Mouse (Mus musculus): Measurements from ENCODE around the gene Sept10.
A peak's percentile ranks its signal among the peaks of the same experiment; 100 is the strongest.
"Not testable (repeated sequence)": the region's sequence is repeated elsewhere in the genome, so short reads cannot be mapped to it uniquely, and the experiment has no call there.

Sept10 gene

DNA sequence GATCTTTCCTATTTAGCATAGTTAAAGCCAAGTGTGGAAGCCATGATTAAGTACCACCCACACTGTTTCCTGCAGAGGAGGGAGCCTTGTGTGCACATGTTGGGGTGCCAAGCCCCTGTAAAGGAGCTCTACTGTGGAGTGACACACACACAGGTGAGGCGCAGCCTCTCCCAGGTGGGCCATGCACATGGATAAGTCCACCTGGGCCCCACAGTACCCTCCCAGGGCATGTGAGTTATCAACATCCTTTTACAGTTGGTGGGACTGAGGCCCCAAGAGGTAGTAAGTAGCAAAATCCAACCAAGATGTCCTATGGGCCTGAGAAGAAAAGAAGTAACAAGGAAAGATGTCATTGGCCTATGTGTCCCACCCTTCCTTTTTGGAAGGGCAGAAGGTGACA, 102.6 kb downstream of the Sept10 start:
- DNase-seq, result no peak

DNA sequence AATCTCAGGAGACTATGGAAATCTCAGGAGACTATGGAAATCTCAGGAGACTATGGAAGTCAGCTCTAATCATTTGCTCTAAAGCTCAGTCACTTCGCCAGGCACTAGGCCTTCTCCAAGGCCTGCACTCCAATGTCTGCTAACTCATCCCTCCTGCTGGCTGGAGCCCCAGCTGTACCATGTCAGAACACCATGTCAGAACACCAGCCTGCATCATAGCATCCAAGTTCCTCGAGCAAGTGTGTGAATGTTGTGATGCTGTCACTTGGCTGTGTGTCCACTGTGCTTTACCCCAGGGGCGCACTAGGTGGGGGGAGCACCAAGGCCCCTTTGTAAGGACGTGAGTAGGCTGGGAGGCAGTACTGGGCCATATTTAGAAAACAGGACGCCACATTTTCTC, 104.1 kb downstream of the Sept10 start:
- no peak for DNase-seq

DNA sequence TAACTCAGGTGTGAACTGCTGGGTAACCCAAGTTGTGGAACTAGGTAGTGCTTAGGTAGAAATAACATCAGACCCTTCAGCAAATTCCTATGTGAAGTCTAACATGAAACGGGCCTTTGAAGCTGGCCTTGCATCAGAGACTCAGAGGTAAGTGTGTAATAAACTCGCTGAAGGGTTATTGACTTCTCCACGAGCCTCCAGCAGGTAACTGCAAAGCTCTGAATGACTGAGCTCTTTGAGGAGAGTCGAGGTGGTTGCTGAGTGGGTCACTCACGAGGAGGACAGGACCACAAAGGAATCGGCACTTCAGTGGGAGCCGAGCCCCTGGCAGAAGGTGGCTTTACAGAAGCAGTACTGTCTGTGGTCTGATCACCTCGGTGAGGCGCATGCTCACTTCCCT, 105.3 kb downstream of the Sept10 start:
- no peak for DNase-seq

DNA sequence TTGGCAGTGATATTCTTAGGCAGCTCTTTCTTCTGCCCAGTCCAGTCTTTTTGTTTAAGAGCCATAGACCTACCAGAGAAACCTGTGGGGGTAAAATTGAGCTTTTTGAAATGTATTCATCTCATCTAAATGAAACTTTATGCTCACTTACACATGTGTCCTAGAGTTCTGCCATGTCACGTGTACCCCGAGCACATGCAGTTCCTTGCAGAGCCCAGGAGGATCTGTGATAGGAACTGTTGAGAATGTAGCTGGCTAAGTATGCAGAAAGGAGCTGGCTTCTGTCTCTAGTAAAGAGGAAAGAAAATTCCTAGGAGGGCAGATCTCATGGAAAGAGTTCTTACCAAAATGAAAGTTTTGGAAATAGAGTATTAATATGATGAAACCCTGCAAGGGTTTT, 106.0 kb downstream of the Sept10 start:
- no peak for DNase-seq

DNA sequence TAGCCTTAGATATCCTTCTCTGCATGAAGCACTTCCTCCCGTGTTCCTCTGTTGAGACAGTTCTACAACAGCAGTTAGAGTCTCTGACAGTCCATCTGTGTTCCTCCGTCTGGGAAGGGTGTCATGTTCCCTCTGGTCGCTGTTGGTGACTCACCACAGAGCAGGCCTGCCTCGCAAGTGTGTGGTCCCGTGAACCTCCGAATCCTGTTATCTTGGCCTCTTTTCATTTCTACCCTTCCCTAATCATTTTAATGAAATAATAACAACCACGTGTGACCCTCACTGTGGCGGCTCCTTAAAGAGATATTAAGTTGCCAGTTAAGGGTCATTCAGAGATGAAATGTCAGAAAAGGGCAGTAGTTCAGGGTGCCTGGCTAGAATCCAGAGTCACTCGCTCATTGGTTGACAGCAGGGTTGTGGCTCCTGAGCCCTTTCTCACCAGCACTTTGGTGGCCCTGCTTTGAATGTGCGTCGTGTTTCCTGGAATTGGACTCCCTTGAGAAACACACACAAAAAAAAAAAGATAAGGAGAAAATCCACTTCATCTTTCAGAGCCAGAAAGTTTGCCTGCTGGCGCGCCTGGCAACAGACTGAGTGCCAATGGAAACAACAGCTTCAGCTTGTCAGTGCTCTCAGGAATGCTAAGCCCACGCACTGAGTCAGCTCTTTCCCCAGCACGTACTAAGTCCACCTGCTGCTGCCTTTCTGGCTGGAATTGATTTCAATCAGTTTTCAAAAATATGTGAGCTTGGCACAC, 106.9 kb downstream of the Sept10 start:
- DNase-seq, result no peak

DNA sequence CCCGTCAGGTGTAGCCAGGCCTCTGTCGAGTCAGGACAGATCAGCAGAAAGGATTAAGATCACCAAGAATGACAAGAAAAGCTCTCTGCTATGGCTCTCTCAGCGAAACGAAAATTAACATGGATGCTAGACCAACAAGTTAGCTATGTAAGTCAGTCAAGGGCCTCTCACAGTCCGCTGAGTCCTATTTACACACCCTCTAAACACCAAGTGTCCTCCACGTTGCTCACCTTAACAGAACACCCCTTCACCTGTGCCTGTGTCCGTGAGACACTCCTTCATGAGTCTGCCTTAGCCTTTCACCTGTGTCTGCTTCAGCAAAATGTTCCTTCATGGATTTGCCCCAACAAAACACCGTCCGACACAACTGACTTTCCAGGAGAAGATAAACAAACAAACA, 108.3 kb downstream of the Sept10 start:
- DNase-seq, result no peak

DNA sequence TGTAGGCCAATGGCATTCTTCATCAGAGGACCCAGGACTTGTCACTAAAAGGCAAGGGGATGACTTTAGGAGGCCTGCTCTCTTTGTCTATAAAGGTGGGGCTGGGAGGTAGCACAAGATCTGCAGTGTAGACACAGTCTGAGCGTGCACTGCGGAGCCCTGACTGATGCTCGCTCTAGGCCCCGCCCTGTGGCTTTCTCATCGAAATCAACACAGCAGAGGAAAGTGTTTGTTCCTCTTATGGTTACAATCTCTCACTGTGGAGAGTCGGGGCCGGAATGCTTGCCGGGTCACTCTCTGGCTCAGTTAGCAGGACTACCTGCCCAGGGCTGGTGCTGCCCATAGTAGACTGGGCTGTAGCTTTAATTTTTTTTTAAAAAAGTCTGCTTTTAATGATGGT, 108.9 kb downstream of the Sept10 start:
- DNase-seq, result no peak

DNA sequence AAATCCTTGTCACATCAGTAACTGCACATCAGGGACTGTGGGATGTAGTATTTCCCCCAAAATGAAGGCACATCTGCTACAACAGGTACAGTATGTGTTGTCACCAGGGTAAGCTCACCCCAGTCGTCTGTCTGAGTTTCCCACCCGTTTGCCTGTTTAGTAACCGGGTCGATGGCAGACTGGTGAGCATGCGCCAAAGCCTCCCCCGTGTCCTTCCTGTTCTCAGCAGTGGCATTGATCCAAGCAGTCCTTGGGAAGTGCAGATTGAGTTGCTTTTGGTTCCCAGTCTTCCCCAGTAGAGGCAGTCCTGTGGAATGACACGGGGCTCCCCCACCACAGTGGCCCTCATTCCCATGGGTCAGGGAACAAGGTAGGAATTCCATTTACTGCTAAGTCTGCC, 111.3 kb downstream of the Sept10 start:
- no peak for DNase-seq

DNA sequence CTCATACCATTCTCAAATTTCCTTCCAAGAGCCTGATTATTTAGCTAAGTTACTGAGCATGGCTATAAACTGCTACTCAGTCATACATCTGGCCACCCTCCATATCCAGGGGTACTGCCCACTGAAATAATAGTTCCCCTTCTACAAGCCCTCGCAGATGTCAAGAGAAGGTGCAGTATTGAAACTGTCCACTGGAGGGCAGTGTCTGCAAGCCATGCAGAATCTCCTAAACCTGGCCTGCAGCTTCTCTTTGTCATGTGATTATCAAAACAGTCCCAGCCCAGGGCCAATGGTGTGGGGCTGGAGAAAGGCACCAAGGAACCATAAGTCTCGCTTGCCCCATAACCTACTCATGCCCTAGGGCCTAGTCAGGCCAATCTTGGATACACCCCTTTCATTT, 112.6 kb downstream of the Sept10 start:
- DNase-seq, result peak; percentile 83 to 91

DNA sequence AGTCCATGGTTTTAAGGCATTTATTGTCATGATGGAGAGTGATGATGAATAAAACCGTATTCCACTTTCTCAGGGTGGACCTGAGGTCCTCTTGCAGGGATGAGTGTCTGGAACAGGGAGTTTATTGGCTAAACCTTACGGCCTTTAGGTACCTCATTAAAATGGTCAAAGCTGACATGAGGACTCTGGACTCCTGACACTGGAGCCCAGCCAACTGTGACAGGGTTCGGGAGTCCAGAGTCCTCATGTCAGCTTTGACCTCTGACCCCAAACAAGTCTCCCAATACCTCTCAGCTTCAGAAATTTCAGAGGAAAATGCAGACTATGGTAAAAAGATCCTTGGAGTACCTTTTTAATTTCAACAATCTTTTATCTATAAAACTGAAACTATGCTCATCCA, 115.0 kb downstream of the Sept10 start:
- DNase-seq, result no peak

DNA sequence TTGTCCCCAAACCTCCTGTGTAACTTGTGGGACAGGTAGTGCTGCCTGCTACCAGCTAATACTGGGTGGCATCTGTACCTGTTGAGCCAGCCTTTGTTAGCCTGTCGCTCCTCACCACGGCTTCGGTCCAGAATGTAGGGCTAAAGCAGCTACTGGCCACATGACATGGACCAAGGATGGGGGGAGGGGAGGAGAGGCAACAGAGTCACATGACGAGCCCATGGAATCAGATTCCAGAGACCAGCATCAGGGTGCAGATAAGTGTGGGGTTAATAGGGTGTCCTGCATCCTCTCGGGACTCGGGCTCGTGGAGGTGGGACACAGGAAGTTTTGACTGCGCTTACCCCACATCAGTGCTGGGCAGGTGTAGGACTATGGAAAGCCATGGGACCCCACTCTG, 115.8 kb downstream of the Sept10 start:
- DNase-seq, result no peak

DNA sequence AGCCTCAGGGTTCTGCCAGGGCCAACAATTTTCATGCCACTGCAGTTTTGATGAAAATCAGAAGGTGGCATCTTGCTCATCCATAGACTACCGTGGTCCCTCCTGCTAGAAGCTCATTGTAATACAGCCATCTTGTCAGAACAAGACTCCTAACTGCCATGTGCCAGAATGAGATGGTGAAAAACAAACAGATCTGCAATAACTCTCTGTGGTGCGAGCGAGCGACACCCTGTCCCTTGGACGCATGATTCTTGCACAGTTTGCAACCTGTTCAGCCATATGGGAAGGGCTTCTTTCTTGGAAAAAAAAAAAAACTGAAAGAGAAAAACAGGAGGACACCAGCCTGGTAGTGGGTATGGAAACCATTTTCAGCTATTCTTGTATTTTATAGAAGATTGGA, 117.0 kb downstream of the Sept10 start:
- DNase-seq, result no peak

DNA sequence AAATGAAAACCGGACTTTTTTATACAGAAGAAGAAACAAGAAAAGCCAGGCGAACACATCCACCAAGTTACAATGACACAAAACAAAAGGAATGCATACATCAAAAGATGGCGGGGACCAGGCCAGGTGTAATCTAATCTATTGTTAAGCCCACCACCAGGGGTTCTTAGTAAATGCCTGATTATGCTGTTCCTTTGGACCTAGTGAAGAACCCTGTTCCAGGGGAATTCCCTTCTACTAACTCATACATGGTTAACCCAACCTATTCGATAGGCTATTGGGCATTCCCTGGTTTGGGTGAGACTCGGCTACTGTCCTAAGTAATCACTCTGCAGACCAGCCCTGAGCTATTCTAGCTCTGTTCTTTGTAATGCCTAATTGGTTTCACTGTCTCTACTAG, 118.6 kb downstream of the Sept10 start:
- not testable (repeated sequence) for DNase-seq

DNA sequence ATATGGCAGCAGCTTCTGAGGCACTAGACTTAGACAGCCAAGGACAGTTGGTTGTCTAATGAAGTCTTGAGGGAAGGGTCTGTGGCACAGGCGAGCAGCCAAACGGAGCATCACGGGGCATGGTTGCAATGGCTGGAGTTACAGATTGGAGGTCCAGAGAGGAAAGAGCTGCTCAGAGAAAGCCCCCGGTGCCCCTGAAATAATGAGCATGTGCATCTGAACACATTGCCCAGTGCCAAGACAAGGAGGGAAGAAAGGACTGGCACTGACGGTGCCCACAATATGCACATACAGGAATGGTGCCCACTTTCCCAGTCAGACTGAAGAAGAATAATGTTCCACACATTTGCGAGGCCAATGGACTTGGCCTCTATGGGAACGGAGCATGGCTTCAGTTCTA, 129.7 kb downstream of the Sept10 start:
- peak; percentile 72 to 73 for DNase-seq
